Mouse (Mus musculus) midbrain, embryonic 10.5 days (tissue): ENCODE measurements at regions not wholly inside any gene's neighbourhood (a gene's known extent, or its start where the extent isn't known, plus 50 kb on each side); places are given as distances from the start of the nearest gene placed in this dataset.

ENCODE experiments used
- DNase-seq: peaks from one replicate; pipeline ENCODE4 v3.0.0-alpha.2; 2017; ENCODE audit warnings: low spot score
- H3K27ac ChIP-seq: fragments of 300-500 bp; sonication (generic); replicated peaks from 2 replicates; pipeline ENCODE4 v1.5.1; 2016; ENCODE audit warnings: mild to moderate bottlenecking
- H3K27me3 ChIP-seq: fragments of 300-500 bp; sonication (generic); 2 replicates; pipeline ENCODE4 v1.6.1; 2016; ENCODE audit warnings: low read depth, mild to moderate bottlenecking; ENCODE audit not compliant: poor library complexity, severe bottlenecking
- H3K36me3 ChIP-seq: fragments of 300-500 bp; sonication (generic); 2 replicates; pipeline ENCODE4 v1.6.1; 2016; ENCODE audit warnings: mild to moderate bottlenecking, moderate library complexity
- H3K4me1 ChIP-seq: fragments of 300-500 bp; sonication (generic); 2 replicates; pipeline ENCODE4 v1.6.1; 2016
- H3K4me3 ChIP-seq: fragments of 300-500 bp; sonication (generic); 2 replicates; pipeline ENCODE4 v1.5.1; 2016; ENCODE audit warnings: mild to moderate bottlenecking, moderate library complexity
- H3K9me3 ChIP-seq: fragments of 300-500 bp; sonication (generic); replicated peaks from 2 replicates; pipeline ENCODE4 v1.6.1; 2016; ENCODE audit warnings: mild to moderate bottlenecking
- WGBS: fragments of 180-500 bp; shearing (Covaris S2); methylation state at CpG from one replicate; pipeline ENCODE4 v1.1.7; 2016; 5-methylcytosine and 5-hydroxymethylcytosine counted together

GRCm38 (mm10) chr9:23000200-23000599 lies 222.7 kb upstream of the Bmper start:
- Histone ChIP-seq H3K27me3 (peaks cover 22% of the 10 kb centered on the region), H3K4me1 (peaks cover 17% of the 10 kb centered on the region), H3K36me3 (no peaks in the 10 kb centered on the region), H3K4me3 (no peak overlapping the region), H3K9me3 (no peaks in the 10 kb centered on the region), H3K27ac (no peak overlapping the region)
- WGBS: 90% methylated on average over 3 of the region's 3 CpGs
- no peak for DNase-seq

- Histone ChIP-seq H3K9me3 (no peaks in the 10 kb centered on the region), H3K27ac (no peak overlapping the region), H3K4me1 (peaks cover 37% of the 10 kb centered on the region), H3K36me3 (no peaks in the 10 kb centered on the region), H3K27me3 (peaks cover 50% of the 10 kb centered on the region), H3K4me3 (no peak overlapping the region)
- no peak for DNase-seq
- 81% methylated on average over 14 of the region's 14 CpGs for WGBS
Observed at GRCm38 (mm10) chr9:23003195-23004061, 219.4 kb upstream of the Bmper start.

- Histone ChIP-seq H3K27ac (no peak overlapping the region), H3K9me3 (no peaks in the 10 kb centered on the region), H3K4me1 (peaks cover 52% of the 10 kb centered on the region), H3K4me3 (no peak overlapping the region), H3K27me3 (peaks cover 66% of the 10 kb centered on the region), H3K36me3 (no peaks in the 10 kb centered on the region)
- DNase-seq: no peak
- WGBS: 88% methylated on average over 7 of the region's 7 CpGs
Observed at GRCm38 (mm10) chr9:23005005-23005404, 217.9 kb upstream of the Bmper start.

GRCm38 (mm10) chr9:23009462-23010183 lies 213.3 kb upstream of the Bmper start:
- H3K4me1 ChIP-seq: peaks cover 68% of the 10 kb centered on the region
- no peaks in the 10 kb centered on the region for H3K36me3 ChIP-seq
- H3K27me3 ChIP-seq: peaks cover 80% of the 10 kb centered on the region
- peak overlapping the region; percentile 69 for H3K27ac ChIP-seq
- DNase-seq: peak; percentile 46
- 4% methylated on average over 24 of the region's 24 CpGs for WGBS
- no peaks in the 10 kb centered on the region for H3K9me3 ChIP-seq
- H3K4me3 ChIP-seq: peak overlapping the region; percentile 35

GRCm38 (mm10) chr9:23011316-23011959 lies 211.4 kb upstream of the Bmper start:
- Histone ChIP-seq H3K27ac (0 out of 2 replicates have a peak overlapping the region, but pooled peaks have one; percentile 13), H3K27me3 (peaks cover 69% of the 10 kb centered on the region), H3K4me3 (no peak overlapping the region), H3K36me3 (no peaks in the 10 kb centered on the region), H3K9me3 (peaks cover 3% of the 10 kb centered on the region; the same call in 1 of the 2 replicates), H3K4me1 (peaks cover 55% of the 10 kb centered on the region)
- peak; percentile 59 for DNase-seq
- WGBS: 7% methylated on average over 7 of the region's 7 CpGs

- Histone ChIP-seq H3K4me1 (peaks cover 55% of the 10 kb centered on the region), H3K4me3 (0 out of 2 replicates have a peak overlapping the region, but pooled peaks have one; percentile 14), H3K9me3 (peaks cover 6% of the 10 kb centered on the region), H3K27ac (peak overlapping the region; percentile 57), H3K27me3 (peaks cover 62% of the 10 kb centered on the region), H3K36me3 (no peaks in the 10 kb centered on the region)
- DNase-seq: no peak
- WGBS: 11% methylated on average over 5 of the region's 5 CpGs
Observed at GRCm38 (mm10) chr9:23012130-23012529, 210.7 kb upstream of the Bmper start.

- Histone ChIP-seq H3K27ac (no peak overlapping the region), H3K4me1 (peaks cover 10% of the 10 kb centered on the region), H3K27me3 (peaks cover 19% of the 10 kb centered on the region; the same call in 1 of the 2 replicates), H3K9me3 (peaks cover 6% of the 10 kb centered on the region), H3K36me3 (no peaks in the 10 kb centered on the region), H3K4me3 (no peak overlapping the region)
- no peak for DNase-seq
- WGBS: 94% methylated on average over 1 of the region's 1 CpGs
Observed at GRCm38 (mm10) chr9:23016733-23017132, 206.1 kb upstream of the Bmper start.

- WGBS: 90% methylated on average over 5 of the region's 5 CpGs
- no peak overlapping the region for H3K27ac ChIP-seq
- H3K9me3 ChIP-seq: no peaks in the 10 kb centered on the region
- peaks cover 7% of the 10 kb centered on the region; the same call in 1 of the 2 replicates for H3K27me3 ChIP-seq
- H3K4me3 ChIP-seq: no peak overlapping the region
- no peak for DNase-seq
- H3K36me3 ChIP-seq: no peaks in the 10 kb centered on the region
- peaks cover 8% of the 10 kb centered on the region for H3K4me1 ChIP-seq
Observed at GRCm38 (mm10) chr9:23024061-23024460, 198.8 kb upstream of the Bmper start.

- H3K9me3 ChIP-seq: no peaks in the 10 kb centered on the region
- no peak overlapping the region for H3K27ac ChIP-seq
- H3K4me3 ChIP-seq: no peak overlapping the region
- H3K36me3 ChIP-seq: no peaks in the 10 kb centered on the region
- H3K27me3 ChIP-seq: peaks cover 13% of the 10 kb centered on the region; the same call in 1 of the 2 replicates
- 93% methylated on average over 8 of the region's 8 CpGs for WGBS
- peaks cover 8% of the 10 kb centered on the region for H3K4me1 ChIP-seq
- no peak for DNase-seq
Observed at GRCm38 (mm10) chr9:23025247-23025646, 197.6 kb upstream of the Bmper start.

- 28% methylated on average over 9 of the region's 9 CpGs for WGBS
- Histone ChIP-seq H3K27me3 (peaks cover 32% of the 10 kb centered on the region), H3K4me1 (peaks cover 8% of the 10 kb centered on the region), H3K4me3 (no peak overlapping the region), H3K36me3 (no peaks in the 10 kb centered on the region), H3K9me3 (no peaks in the 10 kb centered on the region), H3K27ac (no peak overlapping the region; the same call in 1 of the 2 replicates)
- DNase-seq: peak; percentile 63
Observed at GRCm38 (mm10) chr9:23027377-23028313, 195.2 kb upstream of the Bmper start.

- no peak for DNase-seq
- no peaks in the 10 kb centered on the region for H3K36me3 ChIP-seq
- WGBS: 80% methylated on average over 4 of the region's 4 CpGs
- peaks cover 42% of the 10 kb centered on the region for H3K27me3 ChIP-seq
- H3K27ac ChIP-seq: no peak overlapping the region
- H3K4me1 ChIP-seq: peaks cover 13% of the 10 kb centered on the region
- no peaks in the 10 kb centered on the region for H3K9me3 ChIP-seq
- no peak overlapping the region for H3K4me3 ChIP-seq
Observed at GRCm38 (mm10) chr9:23029421-23029820, 193.5 kb upstream of the Bmper start.

GRCm38 (mm10) chr9:23030138-23030537 lies 192.7 kb upstream of the Bmper start:
- H3K4me1 ChIP-seq: peaks cover 13% of the 10 kb centered on the region
- no peak overlapping the region for H3K27ac ChIP-seq
- H3K9me3 ChIP-seq: no peaks in the 10 kb centered on the region
- WGBS: 83% methylated on average over 11 of the region's 11 CpGs
- DNase-seq: no peak
- H3K36me3 ChIP-seq: no peaks in the 10 kb centered on the region
- H3K27me3 ChIP-seq: peaks cover 46% of the 10 kb centered on the region
- no peak overlapping the region for H3K4me3 ChIP-seq
